Mouse (Mus musculus): ENCODE data around the gene Riok1. TPM values are rescaled to one million over a fixed set of nuclear protein-coding genes. Genes with fewer than 3 reads are reported as not detected.

Riok1 gene
- polyA plus RNA-seq, 1 experiment from 2014 or later, result 53.3 TPM

- WGBS, result 52% methylated on average over 4 of the region's 4 CpGs
- no peak overlapping the region for H3K9ac ChIP-seq
- H3K9me3 ChIP-seq (ENCODE audit: low read depth, low read length), result no peaks in the 10 kb centered on the region
- ATAC-seq (ENCODE audit: insufficient read depth), result no peak
- no peak for DNase-seq
- no peaks in the 10 kb centered on the region for H3K36me3 ChIP-seq (ENCODE audit: insufficient read depth)
- no peak for TF ChIP-seq CTCF (IDR thresholded peaks at IDR 0.05; ENCODE audit: low read depth)
- H3K4me2 ChIP-seq, result no peak overlapping the region
- H3K27me3 ChIP-seq (ENCODE audit: insufficient read depth, low read length), result no peaks in the 10 kb centered on the region
- no peak overlapping the region for H3K4me3 ChIP-seq (ENCODE audit: low read depth, low read length)
- H3K27ac ChIP-seq (ENCODE audit: low read depth), result no peak overlapping the region
- H3K4me1 ChIP-seq (ENCODE audit: insufficient read depth), result no peaks in the 10 kb centered on the region
Measured at GRCm38 (mm10) chr13:38096207-38096606, 59.4 kb downstream of the Riok1 start.

GRCm38 (mm10) chr13:38103406-38103805 is 66.6 kb downstream of the Riok1 start:
- Histone ChIP-seq H3K27me3 (ENCODE audit: insufficient read depth, low read length) (no peaks in the 10 kb centered on the region), H3K36me3 (ENCODE audit: insufficient read depth) (no peaks in the 10 kb centered on the region), H3K4me3 (ENCODE audit: low read depth, low read length) (no peak overlapping the region), H3K9ac (no peak overlapping the region), H3K4me2 (no peak overlapping the region), H3K4me1 (ENCODE audit: insufficient read depth) (no peaks in the 10 kb centered on the region), H3K9me3 (ENCODE audit: low read depth, low read length) (no peaks in the 10 kb centered on the region), H3K27ac (ENCODE audit: low read depth) (no peak overlapping the region)
- TF ChIP-seq CTCF (IDR thresholded peaks at IDR 0.05; ENCODE audit: low read depth), result no peak
- WGBS, result 51% methylated on average over 4 of the region's 4 CpGs
- ATAC-seq (ENCODE audit: insufficient read depth) (no peak), DNase-seq (peak; percentile 25)

GRCm38 (mm10) chr13:38104501-38104900 is 67.7 kb downstream of the Riok1 start:
- Histone ChIP-seq H3K4me1 (ENCODE audit: insufficient read depth) (no peaks in the 10 kb centered on the region), H3K9ac (no peak overlapping the region), H3K4me3 (ENCODE audit: low read depth, low read length) (no peak overlapping the region), H3K27me3 (ENCODE audit: insufficient read depth, low read length) (no peaks in the 10 kb centered on the region), H3K4me2 (no peak overlapping the region), H3K36me3 (ENCODE audit: insufficient read depth) (no peaks in the 10 kb centered on the region), H3K27ac (ENCODE audit: low read depth) (no peak overlapping the region), H3K9me3 (ENCODE audit: low read depth, low read length) (no peaks in the 10 kb centered on the region)
- no peak for DNase-seq
- 90% methylated on average over 10 of the region's 10 CpGs for WGBS
- no peak for TF ChIP-seq CTCF (IDR thresholded peaks at IDR 0.05; ENCODE audit: low read depth)
- no peak for ATAC-seq (ENCODE audit: insufficient read depth)

- no peak for ATAC-seq (ENCODE audit: insufficient read depth)
Measured at GRCm38 (mm10) chr13:38109081-38109480, 72.3 kb downstream of the Riok1 start.

More at GRCm38 (mm10) chr13:38109081-38109480, 72.3 kb downstream of the Riok1 start:
- Histone ChIP-seq H3K4me1 (ENCODE audit: insufficient read depth) (no peaks in the 10 kb centered on the region), H3K9ac (no peak overlapping the region), H3K27ac (ENCODE audit: low read depth) (no peak overlapping the region), H3K4me3 (ENCODE audit: low read depth, low read length) (no peak overlapping the region), H3K27me3 (ENCODE audit: insufficient read depth, low read length) (no peaks in the 10 kb centered on the region), H3K4me2 (no peak overlapping the region), H3K9me3 (ENCODE audit: low read depth, low read length) (no peaks in the 10 kb centered on the region), H3K36me3 (ENCODE audit: insufficient read depth) (no peaks in the 10 kb centered on the region)
- DNase-seq, result no peak
- TF ChIP-seq CTCF (IDR thresholded peaks at IDR 0.05; ENCODE audit: low read depth), result no peak
- WGBS, result 86% methylated on average over 9 of the region's 9 CpGs

Small RNA genes lying within 50 kb of the gene (microRNA-seq; reads per million reads assigned to microRNA genes)
- gene Gm27387 (ENCODE audit: borderline number of aligned reads), result not detected

Other genes with a start within 250 kb of the Riok1 start
- gene Ssr1, start 42.8 kb upstream of the Riok1 start, polyA plus RNA-seq (2014; fragmentation: Nextera tagmentation; extraction: Ambion mirVana), result 158 and 182 TPM in 2 replicates
- gene Cage1, start 74 bp downstream of the Riok1 start, polyA plus RNA-seq (2014; fragmentation: Nextera tagmentation; extraction: Ambion mirVana), result 0.80 and 1.1 TPM in 2 replicates
- 8.0 and 9.1 TPM in 2 replicates for gene Dsp, start 114.3 kb downstream of the Riok1 start, polyA plus RNA-seq (2014; fragmentation: Nextera tagmentation; extraction: Ambion mirVana)
- 39.1 and 40.5 TPM in 2 replicates for gene Snrnp48, start 167.9 kb downstream of the Riok1 start, polyA plus RNA-seq (2014; fragmentation: Nextera tagmentation; extraction: Ambion mirVana)